Mouse (Mus musculus): Measurements from ENCODE around the gene Mcidas. TPM values are rescaled to one million over a fixed set of nuclear protein-coding genes. Genes with fewer than 3 reads are reported as not detected.

The Mcidas gene
- polyA plus RNA-seq (2017; shearing (Covaris generic)): not detected

DNA sequence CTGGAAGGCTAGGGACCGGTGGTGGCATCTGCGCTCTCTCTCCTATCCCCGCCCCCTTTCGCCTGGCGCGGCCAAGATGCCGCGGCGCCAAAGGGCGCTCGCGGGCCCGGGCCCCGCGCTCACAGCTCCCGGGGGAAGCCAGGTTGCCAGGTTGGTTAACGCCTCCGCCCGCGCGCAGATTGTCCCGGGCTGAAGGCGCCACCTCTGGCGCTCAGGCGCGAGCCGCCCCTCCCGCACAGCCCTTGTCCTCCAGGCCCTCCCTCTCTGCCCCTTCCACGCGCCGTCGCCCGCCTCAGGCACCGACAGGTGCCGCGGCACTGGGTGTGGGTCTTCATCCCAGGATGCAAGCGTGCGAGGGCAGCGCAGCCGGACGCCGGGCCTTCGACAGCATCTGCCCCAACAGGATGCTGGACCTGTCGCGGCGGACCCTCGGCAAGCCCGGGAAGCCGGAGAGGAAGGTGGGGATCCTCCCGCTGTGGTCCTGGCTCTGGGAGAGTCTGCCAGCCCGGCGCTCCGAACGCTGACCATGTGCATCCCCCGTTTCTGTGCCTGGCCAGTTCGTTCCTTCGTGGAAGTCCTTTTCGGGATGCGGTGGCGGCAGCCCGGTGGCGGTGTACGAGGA is at the start of gene Mcidas:
TSS of gene Mcidas (plus strand) at position 315 of the 622 bp plus-strand sequence.

DNA sequence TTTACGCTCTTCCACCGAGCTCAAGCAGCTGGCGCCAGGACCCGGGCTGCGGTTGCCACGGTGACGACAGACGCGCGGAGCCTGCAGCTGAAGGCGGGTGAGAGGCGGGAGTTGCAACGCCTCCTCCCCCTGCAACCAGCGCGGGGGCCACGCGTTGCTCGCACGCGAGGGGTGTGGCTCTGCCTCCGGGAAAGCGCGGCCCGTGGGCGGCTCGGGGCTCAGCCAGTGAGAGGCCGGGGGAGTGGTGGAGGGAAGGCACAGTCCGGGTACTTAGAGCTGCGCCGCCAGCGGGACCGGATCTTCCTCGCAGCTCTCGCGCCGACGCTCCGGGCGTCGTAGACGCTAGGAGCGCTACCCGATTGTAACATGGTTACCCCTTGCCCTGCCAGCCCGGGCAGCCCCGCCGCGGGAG is 6.1 kb upstream of the Mcidas start, which contains the start of gene Ccno:
TSS of gene Ccno (plus strand) at position 271 of the 412 bp plus-strand sequence.

GRCm38 (mm10) chr13:113034950-113035421 is 41.3 kb downstream of the Mcidas start, which contains the start of gene Cdc20b:
TSS of gene Cdc20b (plus strand) at chr13:113035111.

DNA sequence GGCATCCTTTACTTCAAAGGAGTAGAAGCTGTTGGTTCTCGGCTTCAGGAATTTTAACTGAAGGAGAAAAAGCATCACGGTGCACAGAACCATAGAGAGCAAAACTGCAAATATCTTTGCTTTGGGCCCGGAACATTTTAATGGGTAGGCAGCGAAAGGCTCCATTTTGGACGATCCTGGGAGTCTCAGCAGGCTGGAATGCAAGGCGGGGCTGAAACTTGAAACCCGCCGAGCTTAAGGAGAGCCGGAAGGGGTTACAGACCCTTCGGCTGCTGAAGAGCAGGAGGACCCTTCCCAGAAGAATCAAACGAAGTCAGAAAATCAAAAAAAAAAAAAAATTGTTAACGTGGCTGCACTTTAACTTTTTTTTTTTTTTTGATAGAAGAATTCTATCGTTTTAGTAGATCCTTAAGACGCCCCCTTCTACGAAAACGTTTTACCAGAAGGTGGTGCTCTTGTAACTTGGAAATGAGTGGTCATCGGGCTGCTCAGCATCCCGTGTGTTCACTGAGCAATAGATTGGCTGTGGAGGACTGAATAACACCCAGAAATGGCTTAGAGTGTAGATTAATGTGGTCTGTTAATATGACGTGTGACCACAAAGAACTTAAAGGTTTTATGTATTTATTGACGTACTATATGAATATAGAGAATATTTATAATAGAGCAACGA is 52.7 kb downstream of the Mcidas start, which contains the start of gene Gpx8:
TSS of gene Gpx8 (minus strand) at position 200 of the 673 bp plus-strand sequence.

Other genes with a start within 250 kb of the Mcidas start
- 5.5 TPM for gene Plpp1, start 193.1 kb upstream of the Mcidas start, polyA plus RNA-seq (2017; shearing (Covaris generic))
- 95.0 TPM for gene Mtrex, start 66.4 kb upstream of the Mcidas start, polyA plus RNA-seq (2017; shearing (Covaris generic))
- 32.2 TPM for gene Dhx29, start 66.4 kb upstream of the Mcidas start, polyA plus RNA-seq (2017; shearing (Covaris generic))
- gene Ccno, start 6.0 kb upstream of the Mcidas start, polyA plus RNA-seq (2017; shearing (Covaris generic)): not detected
- not detected for gene Cdc20b, start 41.3 kb downstream of the Mcidas start, polyA plus RNA-seq (2017; shearing (Covaris generic))
- gene Gpx8, start 52.6 kb downstream of the Mcidas start, polyA plus RNA-seq (2017; shearing (Covaris generic)): not detected
- gene Gzma, start 107.1 kb downstream of the Mcidas start, polyA plus RNA-seq (2017; shearing (Covaris generic)): 3.5 TPM
- 0.26 TPM for gene Esm1, start 215.8 kb downstream of the Mcidas start, polyA plus RNA-seq (2017; shearing (Covaris generic))
- 4.0 TPM for gene Gzmk, start 232.1 kb downstream of the Mcidas start, polyA plus RNA-seq (2017; shearing (Covaris generic))

Measured in activated CD4-positive, CD25-positive, alpha-beta regulatory T cell, adult 9 weeks (primary cell).